Mouse (Mus musculus) liver, adult 2 months (tissue): Measurements from ENCODE around the gene Slc5a3. TPM values are rescaled to one million over a fixed set of nuclear protein-coding genes. Genes with fewer than 3 reads are reported as not detected.

Source experiments
- DNase-seq: peaks from one replicate; pipeline ENCODE4 v3.0.0-alpha.2; 2011; ENCODE audit warnings: low read depth, low spot score; ENCODE audit errors: extremely low read depth
- H3K27ac ChIP-seq: fragments of 200-500 bp; replicated peaks from 2 replicates; pipeline ENCODE4 v1.5.1; 2012; ENCODE audit warnings: low read depth, mild to moderate bottlenecking, control low read depth, inconsistent platforms, low read length; ENCODE audit not compliant: insufficient read depth
- H3K27me3 ChIP-seq: fragments of 200-500 bp; 2 replicates; pipeline ENCODE4 v1.6.1; 2012; ENCODE audit warnings: mild to moderate bottlenecking, moderate library complexity, low read length, inconsistent platforms; ENCODE audit not compliant: control insufficient read depth, insufficient read depth
- H3K36me3 ChIP-seq: fragments of 200-500 bp; 2 replicates; pipeline ENCODE4 v1.6.1; 2012; ENCODE audit warnings: low read length, inconsistent platforms; ENCODE audit not compliant: control insufficient read depth, insufficient read depth
- H3K4me1 ChIP-seq: fragments of 200-500 bp; 2 replicates; pipeline ENCODE4 v1.6.1; 2011; ENCODE audit warnings: low read length; ENCODE audit not compliant: control insufficient read depth, insufficient read depth
- H3K4me3 ChIP-seq: fragments of 200-500 bp; 2 replicates; pipeline ENCODE4 v1.5.1; 2011; ENCODE audit warnings: low read depth, mild to moderate bottlenecking, control low read depth, low read length, moderate library complexity; ENCODE audit not compliant: insufficient read depth
- H3K79me2 ChIP-seq: fragments of 200-500 bp; 2 replicates; pipeline ENCODE4 v1.6.1; 2012; ENCODE audit warnings: inconsistent platforms, mild to moderate bottlenecking, low read length, moderate library complexity; ENCODE audit not compliant: control insufficient read depth, insufficient read depth
- H3K9ac ChIP-seq: fragments of 200-500 bp; 2 replicates; pipeline ENCODE4 v1.6.1; 2012; ENCODE audit warnings: low read depth, mild to moderate bottlenecking, control low read depth, inconsistent platforms, low read length
- CTCF ChIP-seq: fragments of 200-500 bp; IDR thresholded peaks from 2 replicates; pipeline ENCODE4 v1.5.1; 2011; ENCODE audit warnings: low read depth, low read length, control low read depth
- POLR2A ChIP-seq: fragments of 200-500 bp; IDR thresholded peaks from 2 replicates; pipeline ENCODE4 v1.6.1; 2011; ENCODE audit warnings: low read length, control low read depth; ENCODE audit not compliant: insufficient read depth; ENCODE audit errors: extremely low read depth
- WGBS: fragments of 180-500 bp; shearing (Covaris S2); methylation state at CpG from one replicate; pipeline ENCODE4 v1.1.7; 2018; 5-methylcytosine and 5-hydroxymethylcytosine counted together
- polyA plus RNA-seq: library from polyadenylated mRNA; depleted of rRNA; stranded (reverse); fragments of >200 nt; gene quantifications from 2 replicates; pipeline ENCODE4 v1.2.3, GENCODE M21; 2012
- total RNA-seq: library from RNA; depleted of rRNA; stranded (reverse); fragments of >200 nt; gene quantifications from 2 replicates; pipeline ENCODE4 v1.2.3, GENCODE M21; 2014

The Slc5a3 gene
- total and polyA plus RNA-seq, 2 experiments = 0.53 to 3.8 TPM

GRCm38 (mm10) chr16:92058644-92059620 is 810 bp downstream of the Slc5a3 start:
- H3K27ac ChIP-seq = no peak overlapping the region
- TF ChIP-seq CTCF (no peak), POLR2A (no peak)
- DNase-seq = peak; percentile 47

GRCm38 (mm10) chr16:92060213-92060612 is 2.1 kb downstream of the Slc5a3 start:
- no peaks in the 10 kb centered on the region for H3K27me3 ChIP-seq
- H3K4me3 ChIP-seq = no peak overlapping the region
- H3K9ac ChIP-seq = no peak overlapping the region
- H3K36me3 ChIP-seq = peaks cover 10% of the 10 kb centered on the region
- no peak overlapping the region for H3K27ac ChIP-seq
- 95% methylated on average over 3 of the region's 3 CpGs for WGBS
- H3K79me2 ChIP-seq = peaks cover 12% of the 10 kb centered on the region
- no peak for DNase-seq
- H3K4me1 ChIP-seq = peaks cover 11% of the 10 kb centered on the region
- TF ChIP-seq POLR2A = no peak
- TF ChIP-seq CTCF = no peak

More at GRCm38 (mm10) chr16:92058644-92059620, 810 bp downstream of the Slc5a3 start:
- Histone ChIP-seq H3K9ac (peak overlapping the region; percentile 91), H3K27me3 (no peaks in the 10 kb centered on the region), H3K36me3 (peaks cover 10% of the 10 kb centered on the region), H3K4me3 (peak overlapping the region; percentile 75), H3K79me2 (peaks cover 12% of the 10 kb centered on the region), H3K4me1 (peaks cover 9% of the 10 kb centered on the region)
- 2% methylated on average over 63 of the region's 63 CpGs for WGBS

DNA sequence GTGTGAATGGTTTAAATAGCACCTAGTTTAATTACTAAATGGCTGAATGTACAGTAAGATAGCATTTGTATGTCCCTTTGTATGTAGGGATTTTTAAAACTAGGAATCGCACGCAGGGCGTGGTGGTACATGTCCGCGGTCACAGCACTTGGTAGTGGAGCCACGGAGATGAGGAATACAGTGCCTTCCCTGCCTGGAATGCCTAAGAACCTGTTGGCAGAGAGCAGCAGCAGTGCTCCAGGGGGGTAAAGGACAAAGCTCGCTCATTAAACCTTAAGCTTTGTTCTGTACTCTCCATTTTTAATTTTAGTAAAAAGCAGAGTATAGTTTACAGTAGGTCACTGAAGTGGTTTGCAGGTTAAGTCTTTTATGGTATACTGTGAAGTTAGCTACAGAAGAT is 3.5 kb downstream of the Slc5a3 start:
- H3K4me3 ChIP-seq = no peak overlapping the region
- no peaks in the 10 kb centered on the region for H3K27me3 ChIP-seq
- H3K27ac ChIP-seq = no peak overlapping the region
- TF ChIP-seq CTCF (no peak), POLR2A (no peak)
- WGBS = 96% methylated on average over 7 of the region's 7 CpGs
- peaks cover 11% of the 10 kb centered on the region for H3K4me1 ChIP-seq
- H3K36me3 ChIP-seq = peaks cover 12% of the 10 kb centered on the region
- peaks cover 12% of the 10 kb centered on the region for H3K79me2 ChIP-seq
- no peak for DNase-seq
- H3K9ac ChIP-seq = no peak overlapping the region

GRCm38 (mm10) chr16:92062832-92063231 is 4.7 kb downstream of the Slc5a3 start:
- peaks cover 12% of the 10 kb centered on the region for H3K79me2 ChIP-seq
- TF ChIP-seq POLR2A (no peak), CTCF (no peak)
- H3K9ac ChIP-seq = no peak overlapping the region
- no peak for DNase-seq
- H3K4me3 ChIP-seq = no peak overlapping the region
- WGBS = 100% methylated on average over 1 of the region's 1 CpGs
- peaks cover 22% of the 10 kb centered on the region for H3K36me3 ChIP-seq
- H3K27ac ChIP-seq = no peak overlapping the region
- H3K4me1 ChIP-seq = peaks cover 9% of the 10 kb centered on the region
- H3K27me3 ChIP-seq = no peaks in the 10 kb centered on the region

DNA sequence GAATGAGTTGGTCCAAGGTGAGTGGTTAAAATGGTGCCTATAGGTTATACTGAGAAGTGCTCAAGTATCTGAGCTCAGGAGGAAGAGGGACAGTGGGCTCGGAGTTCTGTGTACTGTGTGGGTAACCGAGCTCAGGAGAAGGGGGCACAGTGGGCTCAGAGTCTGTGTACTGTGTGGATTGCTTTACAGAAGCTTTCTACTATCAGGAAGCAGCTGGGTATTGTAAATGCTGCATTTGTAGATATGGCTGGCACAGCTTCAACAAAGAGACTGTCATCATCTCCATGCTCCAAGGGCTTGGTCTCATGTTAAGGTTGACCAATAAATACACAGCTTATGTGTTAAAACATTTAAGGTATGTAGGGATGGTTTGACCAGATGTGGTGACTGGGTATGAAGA is 6.7 kb downstream of the Slc5a3 start:
- WGBS = 87% methylated on average over 2 of the region's 2 CpGs
- Histone ChIP-seq H3K36me3 (peaks cover 26% of the 10 kb centered on the region), H3K9ac (no peak overlapping the region), H3K4me3 (no peak overlapping the region), H3K27me3 (no peaks in the 10 kb centered on the region), H3K4me1 (peaks cover 4% of the 10 kb centered on the region), H3K79me2 (peaks cover 11% of the 10 kb centered on the region), H3K27ac (no peak overlapping the region)
- TF ChIP-seq POLR2A (no peak), CTCF (no peak)
- no peak for DNase-seq

DNA sequence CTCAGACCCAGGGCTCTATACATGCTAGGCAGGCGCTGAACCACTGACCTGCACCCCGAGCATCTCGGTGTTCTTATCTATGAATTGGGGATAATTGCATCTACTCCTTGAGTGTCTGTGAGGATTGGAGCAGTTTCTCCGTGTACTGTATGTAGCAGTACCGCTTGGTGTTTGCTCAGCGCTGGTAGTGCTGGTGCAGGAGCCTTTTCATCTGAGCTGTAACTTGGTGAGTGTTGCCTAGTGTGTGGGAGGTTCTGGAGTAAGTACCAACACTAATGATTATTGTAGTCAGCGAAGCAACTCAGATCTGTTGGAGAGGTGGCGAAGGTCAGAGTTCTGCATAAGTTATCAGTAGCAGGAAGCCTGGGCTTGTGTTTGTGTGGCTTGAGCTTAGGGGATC is 12.2 kb downstream of the Slc5a3 start:
- DNase-seq = no peak
- WGBS = 79% methylated on average over 8 of the region's 8 CpGs
- Histone ChIP-seq H3K4me3 (no peak overlapping the region), H3K27me3 (no peaks in the 10 kb centered on the region), H3K4me1 (no peaks in the 10 kb centered on the region), H3K79me2 (peaks cover 11% of the 10 kb centered on the region; the same call in 1 of the 2 replicates), H3K9ac (no peak overlapping the region), H3K27ac (no peak overlapping the region), H3K36me3 (peaks cover 18% of the 10 kb centered on the region)
- TF ChIP-seq CTCF = no peak
- TF ChIP-seq POLR2A = no peak
